Comparison of ENCODE assay signal across 11 mouse cellular contexts in the genomic region with DNA sequence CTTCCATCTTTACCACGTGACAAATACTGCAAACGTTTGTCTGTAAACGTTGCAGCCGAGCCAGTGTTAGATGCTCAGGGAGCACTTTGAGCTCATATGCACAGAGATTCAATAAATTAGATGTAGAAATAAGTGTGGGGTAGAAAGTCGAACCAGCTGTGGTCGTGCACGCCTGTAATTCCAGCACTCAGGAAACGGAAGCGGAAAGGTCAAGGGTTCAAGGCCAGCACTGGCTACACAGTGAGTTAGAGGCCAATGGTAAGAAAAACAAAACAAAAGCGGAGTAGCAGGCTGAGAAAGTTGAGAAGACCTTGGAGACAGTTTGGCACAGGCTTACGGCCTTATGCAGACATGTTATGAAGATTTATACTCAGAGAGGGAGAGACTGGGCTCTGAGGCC.
DNase-seq lines count a peak whose midpoint lies in the region; TF ChIP-seq lines count a peak whose summit lies in the region.
"Had no signal": no experiment of that assay in that cellular context is flagged by ENCODE, and none has a peak within 500 bp of the region (broad histone marks: within the 10 kb centered on the region; RNA-seq: fewer than 3 reads in every experiment).

No protein-coding gene starts in this region.

- H3K27ac ChIP-seq in gastrocnemius, adult 2 months = no peak overlapping the region
- H3K27ac ChIP-seq: heart, embryonic 13.5 days; limb, embryonic 15.5 days; neural tube, embryonic 12.5 days had no signal

- intact Hi-C loops in heart, postnatal 10 days (cut with DNase I) = loop anchor here (10.0 kb wide), 1 partner anchor 126 kb away; no protein-coding TSS in a partner anchor
- intact Hi-C loops in heart, postnatal 25 days (cut with DNase I) = loop anchor here (5.0 kb wide), 1 partner anchor 113 kb away; no protein-coding TSS in a partner anchor
- intact Hi-C loops in gastrocnemius, adult 2 months (cut with DNase I) = no loop called here

- peak; percentile 6 to 15 for DNase-seq in heart, postnatal 10 days
- DNase-seq in heart, postnatal 25 days (ENCODE audit: low spot score) = no peak
- peak; percentile 40 for DNase-seq in adrenal gland, postnatal 25 days
- peak; percentile 54 for DNase-seq in kidney, adult 9 months
- peak; percentile 3 for DNase-seq in lung, postnatal 14 days
- no peak for DNase-seq in gastrocnemius, postnatal 25 days
- DNase-seq in gastrocnemius, adult 2 months = no peak
- no peak for DNase-seq in urinary bladder, adult 18-20 months (ENCODE audit: low spot score in 2 of 2)

- no peak overlapping the region for H3K4me3 ChIP-seq in gastrocnemius, adult 2 months
- H3K4me3 ChIP-seq: heart, embryonic 13.5 days; limb, embryonic 15.5 days; neural tube, embryonic 12.5 days had no signal

- no peak for TF ChIP-seq CTCF in gastrocnemius, adult 2 months (IDR thresholded peaks at IDR 0.05)

Comparison
In these comparisons a context has a peak if more than half of its experiments do, and no peak if none do; other contexts are left out.
1. DNase-seq: peak in heart, postnatal 10 days (2 of 2), adrenal gland, postnatal 25 days (single experiment), kidney, adult 9 months (single experiment) and lung, postnatal 14 days (single experiment); none in heart, postnatal 25 days (single experiment), gastrocnemius, postnatal 25 days (single experiment), gastrocnemius, adult 2 months (single experiment) and urinary bladder, adult 18-20 months (0 of 2).